Mouse (Mus musculus): Measurements from ENCODE around the gene Snrnp25. TPM values are rescaled to one million over a fixed set of nuclear protein-coding genes. Genes with fewer than 3 reads are reported as not detected.

Snrnp25 gene
- 10 to 100 TPM in 1 of 2 experiments, 1 to 10 TPM in 1; 9.8 to 10.7 TPM for total RNA-seq (2021)
- long read RNA-seq, experiment 1, transcript Snrnp25-201 (5 exons, 821 nt) = major isoform, 22 of 23 reads
- long read RNA-seq, experiment 1, partial matches to known transcripts = 0 of 23 reads
- long read RNA-seq, experiment 1, other reads (novel, unspliced or antisense) = 0 of 23 reads
- long read RNA-seq, experiment 2, transcript Snrnp25-201 (5 exons, 821 nt) = major isoform, 18 of 19 reads
- long read RNA-seq, experiment 2, partial matches to known transcripts = 0 of 19 reads
- long read RNA-seq, experiment 2, other reads (novel, unspliced or antisense) = 1 of 19 reads

DNA sequence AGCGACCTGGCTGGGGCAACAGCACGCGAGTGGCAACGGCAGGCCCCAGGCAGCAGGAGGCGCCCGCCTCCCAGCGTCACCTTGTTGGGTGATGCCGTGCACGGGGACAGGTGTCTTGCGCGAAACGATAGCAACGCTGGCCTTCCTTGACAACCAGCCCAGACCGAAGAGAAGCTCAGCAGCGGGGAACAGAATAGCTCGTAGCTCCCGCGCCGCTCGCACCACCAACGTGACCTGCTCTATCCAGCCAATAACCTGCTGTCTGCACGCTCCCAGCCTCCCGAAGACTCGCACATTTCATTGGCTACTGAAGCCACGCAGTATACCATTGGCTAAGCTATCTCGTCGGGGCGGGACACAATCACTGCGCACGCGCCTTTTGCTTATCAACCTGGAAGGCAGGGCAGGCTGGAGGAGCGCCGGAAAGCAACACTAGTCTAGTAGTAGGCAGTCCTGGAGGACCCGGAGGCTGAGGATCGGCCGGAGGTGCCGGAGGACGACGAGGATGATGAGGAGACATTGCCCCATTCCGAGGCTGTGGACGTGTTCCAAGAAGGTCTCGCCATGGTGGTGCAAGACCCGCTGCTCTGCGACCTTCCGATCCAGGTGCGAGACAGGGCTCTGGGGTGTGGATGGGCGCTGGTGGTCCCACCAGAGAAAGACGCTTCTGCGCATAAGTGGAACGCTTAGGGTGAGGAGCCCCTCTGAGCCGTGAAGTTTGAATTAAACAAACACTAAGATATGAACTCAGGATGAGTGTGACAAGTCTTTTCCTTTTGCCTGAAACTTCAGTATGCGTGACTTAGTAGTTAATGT, at the start of gene Snrnp25:
Snrnp25 (plus strand) TSS at position 358 of the 816 bp plus-strand sequence.
- peak; percentile 92 to 94 for DNase-seq
- intact Hi-C loops (cut with DNase I) = no loop called here

GRCm38 (mm10) chr11:32156854-32157630, 48.2 kb upstream of the Snrnp25 start:
- intact Hi-C loops (cut with DNase I) = no loop called here
- no peak for DNase-seq

DNA sequence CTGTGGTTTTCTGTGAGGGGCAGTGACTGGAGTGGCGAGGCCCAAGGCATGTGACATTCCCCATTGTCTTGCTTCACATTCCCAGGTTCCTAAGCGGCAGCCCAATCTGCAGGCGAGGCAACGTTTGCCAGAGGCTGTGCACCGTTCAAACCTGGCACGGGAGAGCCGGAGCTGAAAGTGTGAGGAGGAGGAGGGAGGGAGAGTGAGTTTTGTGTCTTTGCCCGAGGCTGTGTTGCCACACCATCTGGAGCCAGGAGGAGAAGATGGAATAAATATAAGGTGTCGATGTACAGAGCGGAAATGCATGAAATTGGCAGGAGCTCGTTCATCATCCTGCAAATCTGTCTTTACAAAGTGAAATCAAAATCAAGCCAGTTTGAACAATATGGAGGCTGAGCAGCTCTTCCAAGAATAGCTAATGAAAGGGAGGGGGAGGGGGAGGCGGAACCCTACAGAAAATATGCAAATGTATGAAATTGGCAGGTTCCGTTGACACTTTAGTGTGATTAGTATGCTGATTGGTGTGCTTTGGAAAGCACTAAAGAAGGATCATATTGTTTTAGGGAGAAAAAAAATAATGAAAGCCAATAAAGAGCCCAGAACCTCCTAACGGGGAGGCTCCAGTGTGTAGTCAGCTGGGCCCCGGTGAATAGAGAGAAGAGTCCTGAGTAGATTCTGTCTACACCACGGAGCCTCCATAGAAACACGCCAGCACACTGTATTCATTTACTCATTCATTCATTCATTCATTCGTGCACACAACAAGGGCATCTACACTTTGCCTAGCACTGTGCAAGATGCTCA, 47.2 kb upstream of the Snrnp25 start:
- intact Hi-C loops (cut with DNase I) = no loop called here
- DNase-seq = no peak

DNA sequence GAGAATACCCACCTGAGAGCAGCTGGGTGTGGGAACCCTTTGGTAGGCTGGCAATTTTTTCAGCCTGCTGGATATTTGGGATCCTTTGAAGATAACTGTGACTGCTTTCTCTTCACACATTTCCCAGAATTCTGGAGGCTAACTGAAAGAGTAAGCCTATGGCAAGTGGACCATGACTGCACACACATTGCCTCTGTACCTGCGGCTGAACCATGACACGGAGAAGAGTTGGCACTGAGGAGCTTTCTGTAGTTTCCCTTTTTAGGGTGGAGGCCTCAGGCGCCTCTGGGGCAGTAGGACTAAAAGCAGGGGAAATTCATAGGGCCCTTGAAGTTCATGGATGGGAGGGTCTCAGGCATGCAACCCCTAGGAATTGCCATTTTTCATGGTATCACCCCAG, 46.0 kb upstream of the Snrnp25 start:
- intact Hi-C loops (cut with DNase I) = no loop called here
- DNase-seq = no peak

DNA sequence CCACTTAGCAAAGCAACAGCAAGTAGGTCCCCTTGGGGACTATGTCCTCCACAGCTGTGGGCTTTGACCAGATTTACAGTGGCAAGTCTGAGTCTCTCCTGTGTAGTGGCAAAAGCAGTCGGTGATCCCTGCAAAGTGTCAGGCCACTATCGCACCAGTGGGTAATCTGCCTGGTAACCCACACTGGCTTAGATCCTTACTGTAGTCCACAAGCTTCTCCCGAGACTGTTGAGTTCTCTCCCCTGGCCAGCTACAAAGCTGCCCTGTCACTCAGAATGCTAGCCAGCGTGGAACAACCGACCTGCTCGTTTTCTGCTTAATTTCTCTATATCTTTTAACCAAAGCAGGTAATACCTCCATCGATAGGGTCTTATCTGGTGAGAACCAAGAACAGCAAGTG, 44.9 kb upstream of the Snrnp25 start:
- DNase-seq = no peak
- intact Hi-C loops (cut with DNase I) = loop anchor here (10.0 kb wide), 1 partner anchor 486 kb away; the partner anchor contains the start of gene Bod1

DNA sequence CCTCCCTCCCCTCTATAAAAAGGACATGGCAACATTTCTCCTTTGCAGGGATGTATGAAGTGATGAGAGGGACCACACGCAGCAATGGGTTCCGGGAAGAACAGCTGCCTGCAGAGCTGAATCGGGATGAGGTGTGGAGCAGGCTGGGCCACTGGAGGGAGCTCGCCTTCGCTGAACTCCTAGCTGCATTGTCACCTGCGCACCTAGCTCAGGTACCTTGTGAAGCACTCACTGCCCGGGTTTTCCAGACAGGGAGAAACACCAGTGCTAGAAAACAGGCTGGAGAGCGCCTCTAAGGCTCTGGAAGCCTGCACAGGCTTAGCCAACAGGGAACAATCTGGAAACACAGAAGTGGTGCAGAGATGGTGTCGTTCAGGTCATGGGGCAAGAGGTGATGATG, 43.7 kb upstream of the Snrnp25 start:
- DNase-seq = no peak
- intact Hi-C loops (cut with DNase I) = loop anchor here (10.0 kb wide), 1 partner anchor 487 kb away; the partner anchor contains the start of gene Bod1

DNA sequence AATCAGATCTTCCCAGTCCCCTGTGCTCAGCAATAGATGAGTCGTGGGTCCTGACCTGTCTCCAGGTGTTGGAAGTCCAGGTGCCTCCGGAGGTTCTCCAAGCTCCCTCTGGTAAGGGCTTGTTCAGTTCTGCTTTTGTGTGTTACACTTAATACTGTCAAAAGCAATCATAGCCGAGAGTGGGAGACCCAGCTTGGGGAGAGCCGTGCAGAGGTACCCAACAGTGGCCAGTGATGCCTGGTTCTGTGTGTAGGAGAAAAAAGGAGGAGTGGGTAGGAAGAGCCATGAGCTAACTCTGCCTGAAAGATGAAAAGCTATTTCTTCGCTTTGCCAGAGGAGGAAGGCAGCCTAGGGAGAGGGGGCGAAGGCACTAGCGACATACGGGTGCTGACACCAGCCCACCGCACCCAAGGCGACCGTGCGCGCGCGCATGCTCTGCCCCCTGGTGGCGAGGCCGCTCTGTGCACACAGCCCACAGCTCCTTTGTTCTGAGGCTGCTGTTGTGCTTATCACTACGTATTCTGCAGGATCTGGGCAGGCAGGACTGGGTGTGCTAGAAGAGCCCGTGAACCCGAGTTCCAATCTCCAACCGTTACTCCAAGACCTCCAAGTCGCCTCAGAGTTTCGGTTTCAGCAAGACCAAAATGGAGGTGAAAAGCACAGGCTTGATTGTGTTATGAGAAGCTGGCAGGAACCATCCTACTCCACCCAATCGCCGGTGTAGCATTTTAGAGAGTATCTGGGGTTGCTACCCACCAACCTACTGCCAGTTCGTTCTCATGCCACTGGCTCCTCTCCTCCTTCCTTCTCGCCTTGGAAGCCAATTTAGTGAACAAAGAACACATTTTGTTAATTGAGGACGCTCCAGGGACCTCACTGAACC, 43.1 kb upstream of the Snrnp25 start:
- intact Hi-C loops (cut with DNase I) = loop anchor here (2.0 to 10.0 kb wide), 2 partner anchors 161 to 487 kb away; partner anchors contain the start of genes Bod1 and Nsg2
- peak; percentile 45 to 49 for DNase-seq

GRCm38 (mm10) chr11:32166683-32167082, 38.5 kb upstream of the Snrnp25 start:
- DNase-seq = no peak
- intact Hi-C loops (cut with DNase I) = loop anchor here (10.0 kb wide), 1 partner anchor 492 kb away; the partner anchor contains the start of gene Bod1

DNA sequence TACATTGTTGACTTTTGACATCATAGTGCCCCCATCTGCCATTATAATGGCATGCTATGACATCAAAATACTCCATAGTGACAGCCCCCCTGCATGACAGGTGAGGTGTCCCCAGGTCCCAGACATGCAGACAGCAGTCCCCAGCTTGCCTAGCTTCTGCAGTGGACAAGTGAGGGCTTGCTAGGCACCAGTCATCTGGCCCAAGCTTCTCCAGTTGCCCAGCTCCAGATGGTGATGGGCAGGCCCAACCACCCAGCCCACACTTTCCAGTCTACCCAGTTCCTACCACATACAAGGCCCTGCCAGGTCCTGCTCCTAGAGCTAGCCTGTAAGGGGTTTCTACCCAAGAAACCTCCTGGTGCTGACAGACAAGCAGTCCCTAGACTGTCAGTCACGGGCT, 26.7 kb upstream of the Snrnp25 start:
- intact Hi-C loops (cut with DNase I) = no loop called here
- DNase-seq = no peak

- no peak for DNase-seq
- intact Hi-C loops (cut with DNase I) = loop anchor here (5.0 kb wide), 2 partner anchors 106 to 121 kb away; partner anchors contain the start of genes Hbq1a and Hbq1b
Observed at GRCm38 (mm10) chr11:32181246-32181645, 24.0 kb upstream of the Snrnp25 start.

- DNase-seq = peak; percentile 56 to 79
- intact Hi-C loops (cut with DNase I) = loop anchor here (2.0 to 5.0 kb wide), 3 partner anchors 57 to 120 kb away; partner anchors contain the start of genes Hbq1a and Hbq1b
Observed at GRCm38 (mm10) chr11:32181973-32182868, 23.0 kb upstream of the Snrnp25 start.

DNA sequence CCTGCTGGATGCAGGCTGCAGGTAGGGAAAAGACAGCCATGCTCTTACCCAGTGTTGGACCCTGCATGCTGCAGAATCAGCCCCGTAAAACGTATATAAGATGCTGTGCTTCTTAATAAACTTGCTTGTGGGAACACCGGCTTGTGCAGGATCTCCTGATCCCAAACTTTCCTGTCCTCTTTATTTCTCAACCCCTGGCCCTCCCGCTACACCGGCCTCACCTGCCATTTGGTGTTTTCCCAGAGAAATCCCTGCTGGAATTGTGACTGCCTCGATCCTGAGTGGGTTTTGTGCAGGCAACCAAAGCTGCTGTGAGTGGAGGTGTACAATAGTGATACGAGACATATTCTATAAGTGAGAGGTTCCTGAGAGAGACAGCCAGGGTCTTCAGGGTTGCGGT, 20.7 kb upstream of the Snrnp25 start:
- intact Hi-C loops (cut with DNase I) = loop anchor here (5.0 kb wide), 2 partner anchors 103 to 118 kb away; partner anchors contain the start of genes Hbq1a and Hbq1b
- no peak for DNase-seq

DNA sequence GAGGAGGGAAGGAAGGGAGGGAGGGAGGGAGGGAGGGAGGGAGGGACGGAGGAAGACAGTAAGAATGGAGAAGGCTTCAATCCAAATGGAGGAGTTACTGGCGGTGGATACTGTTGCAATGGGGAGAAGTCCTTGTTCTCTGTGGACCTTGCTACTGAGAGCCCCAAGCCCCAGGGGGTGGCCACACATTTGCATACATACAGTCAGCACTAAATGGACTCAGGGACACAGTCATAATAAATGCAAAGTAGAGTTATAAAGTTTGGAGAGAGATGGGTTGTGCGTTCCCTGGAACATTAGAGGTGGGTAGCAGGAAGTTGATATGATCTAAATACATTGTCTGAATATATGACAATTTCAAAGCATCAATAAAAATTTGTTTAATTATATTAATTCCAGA, 19.2 kb upstream of the Snrnp25 start:
- intact Hi-C loops (cut with DNase I) = no loop called here
- no peak for DNase-seq

DNA sequence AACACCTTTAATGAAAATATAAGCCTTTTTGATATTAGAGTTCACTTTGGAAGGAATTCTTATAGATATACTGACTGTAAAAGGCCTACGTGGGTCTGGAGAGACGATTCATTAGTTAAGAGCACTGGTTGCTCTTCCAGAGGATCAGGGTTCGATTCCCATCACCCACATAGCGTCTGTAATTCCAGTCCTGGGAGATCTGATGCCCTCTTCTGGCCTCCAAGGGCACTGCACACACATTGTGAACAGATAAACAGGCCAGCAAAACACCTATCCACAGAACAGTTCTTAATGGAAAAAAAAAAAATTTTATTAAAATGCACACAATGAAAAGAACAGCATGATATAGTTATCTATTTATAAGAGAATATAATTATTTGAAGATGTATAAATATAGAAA, 18.0 kb upstream of the Snrnp25 start:
- no peak for DNase-seq
- intact Hi-C loops (cut with DNase I) = no loop called here

GRCm38 (mm10) chr11:32188881-32189280, 16.3 kb upstream of the Snrnp25 start:
- DNase-seq = no peak
- intact Hi-C loops (cut with DNase I) = no loop called here

DNA sequence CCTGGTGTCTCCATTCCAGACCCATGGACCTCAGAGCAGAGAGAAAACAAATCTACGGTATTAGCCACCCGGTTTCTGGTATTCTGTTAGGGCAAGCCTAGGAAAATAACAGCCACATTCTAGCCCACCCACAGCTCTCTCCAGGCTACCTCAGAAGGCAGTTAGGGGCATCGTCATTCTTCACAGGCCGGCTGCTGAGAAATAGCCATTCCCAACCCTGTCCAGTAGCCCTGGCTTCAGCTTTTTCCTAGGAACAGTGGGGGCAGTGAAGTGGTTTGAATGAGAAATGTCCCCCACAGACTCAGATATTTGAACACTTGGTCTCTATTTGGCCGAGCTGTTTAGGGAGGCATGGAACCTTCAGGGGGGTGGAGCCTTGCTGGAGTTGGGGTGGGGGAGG, 15.8 kb upstream of the Snrnp25 start:
- intact Hi-C loops (cut with DNase I) = no loop called here
- DNase-seq = no peak

DNA sequence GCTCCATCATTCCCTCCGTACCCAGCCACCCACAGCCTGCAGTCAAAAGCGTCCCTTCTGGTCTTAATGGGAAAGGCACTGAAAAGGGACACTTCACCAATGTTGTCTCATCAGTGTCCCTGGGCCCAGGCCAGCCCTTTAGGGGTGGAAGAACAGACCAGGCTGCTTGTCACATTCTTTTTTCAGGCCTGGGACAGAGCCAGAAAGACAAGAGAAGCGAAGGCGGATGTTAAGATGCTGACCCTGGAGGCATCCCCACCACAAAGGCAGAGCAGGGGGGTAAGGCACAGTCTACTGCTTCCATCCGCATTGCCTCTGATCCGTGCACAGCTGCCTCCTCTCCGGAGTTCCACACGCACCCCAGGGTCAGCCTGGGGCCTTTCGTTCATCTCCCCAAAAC, 15.1 kb upstream of the Snrnp25 start:
- intact Hi-C loops (cut with DNase I) = no loop called here
- DNase-seq = no peak
